Mouse (Mus musculus) B cell, adult 2 months (primary cell): Measurements from ENCODE around the gene Stag3.

ENCODE experiments used
- DNase-seq, 2 experiments: peaks; one replicate each; pipeline ENCODE4 v3.0.0; 2022

The Stag3 gene

GRCm38 (mm10) chr5:138279585-138280424 lies at the start of gene Stag3, which contains the start of the genes Gm43720 and Gpc2:
Gene Stag3 (plus strand): TSS chr5:138280240.
Gene Gm43720 (minus strand): TSS chr5:138279958.
Gene Gpc2 (minus strand): TSS chr5:138280005.
- DNase-seq: peak; percentile 84 to 87

GRCm38 (mm10) chr5:138233778-138234177 lies 46.3 kb upstream of the Stag3 start:
- DNase-seq: no peak

GRCm38 (mm10) chr5:138234224-138234623 lies 45.8 kb upstream of the Stag3 start:
- DNase-seq: no peak

GRCm38 (mm10) chr5:138241511-138241910 lies 38.5 kb upstream of the Stag3 start:
- DNase-seq: no peak

GRCm38 (mm10) chr5:138251144-138251543 lies 28.9 kb upstream of the Stag3 start:
- DNase-seq: no peak

- no peak for DNase-seq
Measured at GRCm38 (mm10) chr5:138253061-138253460, 27.0 kb upstream of the Stag3 start.

- DNase-seq: peak; percentile 88 to 90
Measured at GRCm38 (mm10) chr5:138255353-138256093, 24.5 kb upstream of the Stag3 start, which contains the start of gene Lamtor4. Gene Lamtor4 (plus strand): TSS chr5:138255482.

- no peak for DNase-seq
Measured at GRCm38 (mm10) chr5:138256094-138256467, 24.0 kb upstream of the Stag3 start.

- DNase-seq: peak; percentile 51 to 53
Measured at GRCm38 (mm10) chr5:138256966-138257584, 23.0 kb upstream of the Stag3 start.

- DNase-seq: no peak
Measured at GRCm38 (mm10) chr5:138257585-138257978, 22.5 kb upstream of the Stag3 start.

- no peak for DNase-seq
Measured at GRCm38 (mm10) chr5:138258078-138258477, 22.0 kb upstream of the Stag3 start.

GRCm38 (mm10) chr5:138258542-138258941 lies 21.5 kb upstream of the Stag3 start:
- no peak for DNase-seq

- no peak for DNase-seq
Measured at GRCm38 (mm10) chr5:138258993-138259392, 21.0 kb upstream of the Stag3 start.

- no peak for DNase-seq
Measured at GRCm38 (mm10) chr5:138260051-138260450, 20.0 kb upstream of the Stag3 start.

GRCm38 (mm10) chr5:138260834-138261233 lies 19.2 kb upstream of the Stag3 start:
- DNase-seq: no peak

GRCm38 (mm10) chr5:138262001-138262400 lies 18.0 kb upstream of the Stag3 start:
- DNase-seq: no peak

- DNase-seq: no peak
Measured at GRCm38 (mm10) chr5:138262582-138263240, 17.3 kb upstream of the Stag3 start.

GRCm38 (mm10) chr5:138263260-138264206 lies 16.5 kb upstream of the Stag3 start, which contains the start of gene BC037034:
Gene BC037034 (minus strand): TSS chr5:138264033.
- peak; percentile 95 to 96 for DNase-seq

- DNase-seq: no peak
Measured at GRCm38 (mm10) chr5:138264207-138264578, 15.8 kb upstream of the Stag3 start.

- DNase-seq: no peak
Measured at GRCm38 (mm10) chr5:138265712-138266111, 14.3 kb upstream of the Stag3 start.

GRCm38 (mm10) chr5:138267114-138267513 lies 12.9 kb upstream of the Stag3 start:
- DNase-seq: no peak

GRCm38 (mm10) chr5:138268980-138269379 lies 11.1 kb upstream of the Stag3 start:
- DNase-seq: no peak
